Mouse (Mus musculus) forebrain, postnatal 0 days (tissue): ENCODE measurements around the gene Kcnmb2. TPM values are rescaled to one million over a fixed set of nuclear protein-coding genes. Genes with fewer than 3 reads are reported as not detected.

ENCODE experiments used
- ATAC-seq: fragments of 200-750 bp; cut with Nextera tagmentation; 2 replicates; pipeline ENCODE4 v1.8.0; 2017; ENCODE audit warnings: mild to moderate bottlenecking, moderate library complexity
- DNase-seq: peaks from one replicate; pipeline ENCODE4 v3.0.0-alpha.2; 2015
- H3K27ac ChIP-seq: fragments of 300-500 bp; sonication (generic); 2 replicates; pipeline ENCODE4 v1.5.1; 2014; ENCODE audit warnings: low read depth, mild to moderate bottlenecking, antibody characterized with exemption, low read length, moderate library complexity, mixed read lengths
- H3K27me3 ChIP-seq: fragments of 300-500 bp; sonication (generic); 2 replicates; pipeline ENCODE4 v1.6.1; 2014; ENCODE audit warnings: mild to moderate bottlenecking, low read length, mixed read lengths; ENCODE audit not compliant: insufficient read depth
- H3K36me3 ChIP-seq: fragments of 300-500 bp; sonication (generic); 2 replicates; pipeline ENCODE4 v1.6.1; 2014; ENCODE audit warnings: mild to moderate bottlenecking, moderate library complexity; ENCODE audit not compliant: insufficient read depth
- H3K4me1 ChIP-seq: fragments of 300-500 bp; sonication (generic); 2 replicates; pipeline ENCODE4 v1.6.1; 2014; ENCODE audit warnings: antibody characterized with exemption; ENCODE audit not compliant: insufficient read depth
- H3K4me2 ChIP-seq: fragments of 300-500 bp; sonication (generic); 2 replicates; pipeline ENCODE4 v1.6.1; 2014; ENCODE audit warnings: low read depth, mild to moderate bottlenecking, moderate library complexity
- H3K4me3 ChIP-seq: fragments of 300-500 bp; sonication (generic); 2 replicates; pipeline ENCODE4 v1.5.1; 2014; ENCODE audit warnings: low read depth, low read length, mixed read lengths
- H3K9ac ChIP-seq: fragments of 300-500 bp; sonication (generic); 2 replicates; pipeline ENCODE4 v1.6.1; 2014; ENCODE audit warnings: mild to moderate bottlenecking
- H3K9me3 ChIP-seq: fragments of 300-500 bp; sonication (generic); 2 replicates; pipeline ENCODE4 v1.6.1; 2016; ENCODE audit warnings: low read length
- CTCF ChIP-seq: sonication (generic); IDR thresholded peaks from 2 replicates; pipeline ENCODE4 v1.5.1; 2016; ENCODE audit warnings: antibody characterized with exemption, control low read depth, low read depth
- WGBS: fragments of 180-500 bp; shearing (Covaris S2); extraction: QIAGEN DNeasy Blood & Tissue Kit; methylation state at CpG from one replicate; pipeline ENCODE4 v1.1.7; 2014; 5-methylcytosine and 5-hydroxymethylcytosine counted together
- polyA plus RNA-seq: library from polyadenylated mRNA; unstranded; fragments of >200 nt; fragmentation: Nextera tagmentation; extraction: Ambion mirVana; gene quantifications from 2 replicates; pipeline ENCODE4 v1.2.1, GENCODE M21; 2015
- total RNA-seq: library from RNA; depleted of rRNA; stranded (reverse); fragments of >200 nt; gene quantifications from 2 replicates; pipeline ENCODE4 v1.2.3, GENCODE M21; 2014

Gene Kcnmb2
- total and polyA plus RNA-seq, 2 experiments from 2014 or later = 7.9 to 9.8 TPM

DNA sequence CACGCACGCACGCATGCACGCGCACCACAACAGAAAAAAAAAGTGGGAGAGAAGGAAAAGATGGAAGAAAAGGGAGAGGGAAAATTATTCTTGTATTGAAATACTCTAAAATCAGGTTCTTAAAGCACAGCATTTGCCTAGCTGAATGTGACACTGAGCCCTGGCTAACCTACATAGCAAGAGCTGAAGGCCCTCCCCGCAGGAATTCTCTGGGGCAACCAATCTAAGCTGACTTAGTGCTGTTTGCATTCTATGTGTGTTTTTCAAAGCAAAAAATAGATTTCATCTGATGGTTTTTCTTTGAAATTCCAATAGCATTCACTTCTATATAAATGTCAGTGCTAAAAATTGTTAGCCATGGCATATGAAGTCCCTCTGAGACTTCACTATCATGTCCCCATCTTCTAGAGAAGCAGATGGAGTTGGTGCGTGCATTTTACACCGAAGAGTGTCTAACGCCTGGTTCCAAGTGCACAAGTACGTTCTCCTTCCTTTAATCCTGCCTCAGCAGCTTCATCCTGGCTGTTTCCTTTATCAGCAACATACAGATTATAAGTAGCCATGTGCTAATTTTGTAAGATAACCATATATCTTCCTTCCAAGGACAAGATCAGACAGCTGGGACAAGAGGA lies 151.4 kb downstream of the Kcnmb2 start:
- H3K27ac ChIP-seq = no peak overlapping the region; the same call in 1 of the 2 replicates
- no peaks in the 10 kb centered on the region for H3K4me1 ChIP-seq
- H3K9ac ChIP-seq = no peak overlapping the region
- 87% methylated on average over 10 of the region's 10 CpGs for WGBS
- H3K36me3 ChIP-seq = no peaks in the 10 kb centered on the region
- no peaks in the 10 kb centered on the region for H3K27me3 ChIP-seq
- no peak overlapping the region for H3K4me3 ChIP-seq
- TF ChIP-seq CTCF = no peak
- DNase-seq (peak; percentile 37), ATAC-seq (peak; percentile 81)
- H3K9me3 ChIP-seq = no peaks in the 10 kb centered on the region
- H3K4me2 ChIP-seq = no peak overlapping the region

GRCm38 (mm10) chr3:32059888-32060656 lies 157.8 kb downstream of the Kcnmb2 start:
- Histone ChIP-seq H3K4me2 (no peak overlapping the region), H3K9me3 (no peaks in the 10 kb centered on the region), H3K36me3 (no peaks in the 10 kb centered on the region), H3K4me1 (peaks cover 13% of the 10 kb centered on the region; the same call in 1 of the 2 replicates), H3K27me3 (no peaks in the 10 kb centered on the region), H3K9ac (no peak overlapping the region), H3K27ac (peak overlapping the region; percentile 35; the same call in 1 of the 2 replicates), H3K4me3 (no peak overlapping the region)
- DNase-seq (peak; percentile 78), ATAC-seq (peak; percentile 90)
- TF ChIP-seq CTCF = no peak
- 40% methylated on average over 10 of the region's 10 CpGs for WGBS

GRCm38 (mm10) chr3:32062685-32063084 lies 160.4 kb downstream of the Kcnmb2 start:
- Histone ChIP-seq H3K9ac (no peak overlapping the region), H3K9me3 (no peaks in the 10 kb centered on the region), H3K27ac (no peak overlapping the region), H3K36me3 (no peaks in the 10 kb centered on the region), H3K4me1 (peaks cover 22% of the 10 kb centered on the region), H3K27me3 (no peaks in the 10 kb centered on the region), H3K4me3 (no peak overlapping the region), H3K4me2 (no peak overlapping the region)
- TF ChIP-seq CTCF = no peak
- DNase-seq (no peak), ATAC-seq (no peak)
- 84% methylated on average over 3 of the region's 3 CpGs for WGBS

GRCm38 (mm10) chr3:32063312-32063711 lies 161.0 kb downstream of the Kcnmb2 start:
- ATAC-seq (no peak), DNase-seq (no peak)
- no peaks in the 10 kb centered on the region for H3K36me3 ChIP-seq
- no peaks in the 10 kb centered on the region for H3K27me3 ChIP-seq
- WGBS = 91% methylated on average over 3 of the region's 3 CpGs
- no peak overlapping the region for H3K4me3 ChIP-seq
- no peak overlapping the region for H3K9ac ChIP-seq
- no peak overlapping the region for H3K27ac ChIP-seq
- no peaks in the 10 kb centered on the region for H3K9me3 ChIP-seq
- peaks cover 22% of the 10 kb centered on the region for H3K4me1 ChIP-seq
- TF ChIP-seq CTCF = no peak
- no peak overlapping the region for H3K4me2 ChIP-seq

DNA sequence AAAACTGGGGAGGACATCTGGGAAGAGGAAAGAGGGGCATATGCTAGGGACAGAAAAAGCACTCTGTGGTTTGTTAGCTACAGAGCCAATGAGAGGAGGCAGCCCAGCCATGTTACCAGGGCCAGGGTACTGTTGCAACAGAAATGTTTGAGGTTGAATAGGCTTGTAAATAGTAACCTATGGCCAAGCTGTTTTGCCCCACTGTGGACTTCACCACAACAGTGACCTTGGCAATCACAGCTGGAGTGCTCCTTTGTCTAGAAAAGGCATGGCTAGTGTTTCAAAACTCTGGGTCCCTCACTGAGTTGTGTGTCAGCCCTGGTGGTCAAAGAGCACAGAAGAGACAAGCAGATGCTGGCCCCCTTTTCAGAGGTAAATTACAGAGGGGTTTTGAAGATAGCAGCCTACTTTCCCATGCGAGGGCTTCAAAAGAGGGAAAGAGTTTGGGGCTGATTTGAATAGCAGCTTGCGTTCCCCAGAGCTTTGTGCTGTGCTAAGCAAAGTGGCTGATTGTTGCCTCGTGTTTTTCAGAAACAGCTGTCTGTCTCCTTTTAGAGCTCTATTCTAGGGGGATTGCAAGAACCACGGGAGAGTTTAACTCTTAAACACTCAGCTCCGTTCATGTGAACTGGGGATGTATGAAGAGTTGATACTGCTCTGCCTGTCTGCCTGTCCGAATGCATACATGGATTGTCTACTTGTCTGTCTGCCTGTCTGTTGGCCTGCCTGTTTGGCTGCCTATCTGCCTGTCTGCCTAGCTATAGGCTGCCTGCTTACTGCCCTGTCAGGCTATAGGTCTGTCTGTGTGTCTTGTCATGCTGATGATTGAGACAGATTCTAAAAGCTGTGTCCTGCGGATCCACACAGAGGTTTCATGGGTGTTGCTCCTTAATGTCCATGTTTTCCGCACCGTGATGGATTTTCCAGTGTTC lies 165.0 kb downstream of the Kcnmb2 start:
- TF ChIP-seq CTCF = no peak
- H3K36me3 ChIP-seq = no peaks in the 10 kb centered on the region
- no peak overlapping the region for H3K9ac ChIP-seq
- ATAC-seq = peak; percentile 89
- peak overlapping the region; percentile 40; the same call in 1 of the 2 replicates for H3K27ac ChIP-seq
- H3K4me3 ChIP-seq = no peak overlapping the region
- WGBS = 29% methylated on average over 9 of the region's 9 CpGs
- no peak overlapping the region for H3K4me2 ChIP-seq
- H3K9me3 ChIP-seq = no peaks in the 10 kb centered on the region
- peaks cover 9% of the 10 kb centered on the region for H3K4me1 ChIP-seq
- peak; percentile 57 for DNase-seq
- H3K27me3 ChIP-seq = no peaks in the 10 kb centered on the region

DNA sequence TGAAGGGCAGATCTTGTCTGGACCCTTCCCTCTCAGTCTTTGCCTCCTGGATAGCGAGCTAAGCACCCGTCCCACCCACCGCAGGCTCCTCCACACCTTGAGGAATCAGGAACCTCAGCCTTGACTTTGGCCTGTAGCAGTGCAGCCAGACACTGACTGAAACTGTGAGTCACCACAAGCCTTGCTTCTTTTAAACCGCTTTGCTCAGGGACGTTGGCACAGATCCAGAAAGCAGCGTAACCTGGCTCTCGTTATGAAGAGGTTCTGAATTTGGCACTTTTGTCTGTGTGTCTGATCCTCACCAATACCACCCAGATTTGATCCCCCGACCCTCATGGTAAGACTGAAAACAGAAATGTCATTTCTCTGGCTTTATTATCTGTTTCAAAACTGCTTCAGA lies 171.6 kb downstream of the Kcnmb2 start:
- DNase-seq (peak; percentile 29), ATAC-seq (no peak)
- Histone ChIP-seq H3K4me2 (no peak overlapping the region), H3K27me3 (no peaks in the 10 kb centered on the region), H3K9ac (no peak overlapping the region), H3K4me3 (no peak overlapping the region), H3K27ac (no peak overlapping the region), H3K4me1 (no peaks in the 10 kb centered on the region), H3K9me3 (no peaks in the 10 kb centered on the region), H3K36me3 (no peaks in the 10 kb centered on the region)
- no peak for TF ChIP-seq CTCF
- WGBS = 43% methylated on average over 8 of the region's 8 CpGs
